Comparison of ENCODE assay signal across 12 mouse cellular contexts in the genomic region with DNA sequence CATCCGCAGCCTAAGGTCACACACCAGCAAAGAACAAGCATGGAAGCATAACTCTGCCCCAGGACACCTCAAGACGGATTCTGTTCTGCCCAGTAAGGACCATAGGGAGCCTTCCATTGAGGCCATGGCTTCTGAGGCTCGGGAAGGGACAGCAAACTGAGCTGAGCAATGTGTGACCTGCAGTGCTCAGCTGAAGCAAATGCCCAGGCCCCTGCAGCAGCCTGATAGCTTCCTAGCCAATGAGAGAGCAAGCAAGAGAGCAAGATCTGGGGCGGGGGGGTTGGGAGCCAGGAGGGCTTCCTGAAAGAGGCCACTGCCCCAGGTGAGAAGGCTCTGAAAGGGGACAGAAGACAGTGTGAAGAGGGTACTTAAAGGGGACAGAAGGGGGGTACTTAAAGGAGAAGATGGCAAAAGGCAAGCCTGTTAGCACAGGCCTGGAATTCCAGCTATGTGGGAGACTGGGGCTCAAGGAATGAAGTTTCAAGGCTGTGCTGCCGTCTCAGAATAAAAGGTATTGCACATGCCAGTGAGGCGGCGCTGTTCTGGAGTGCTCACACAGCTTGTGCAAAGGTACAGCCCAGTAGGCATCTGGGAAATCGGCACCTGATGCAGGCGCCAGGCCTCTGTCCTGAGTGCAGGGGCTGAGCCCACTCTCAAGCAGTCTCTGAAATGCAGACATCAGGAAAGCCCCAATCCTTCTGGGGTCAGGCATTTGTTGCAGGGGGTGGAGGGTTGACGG.
DNase-seq lines count a peak whose midpoint lies in the region; ATAC-seq and TF ChIP-seq lines count a peak whose summit lies in the region.
"Had no signal": no experiment of that assay in that cellular context is flagged by ENCODE, and none has a peak within 500 bp of the region (broad histone marks: within the 10 kb centered on the region; RNA-seq: fewer than 3 reads in every experiment).

No protein-coding gene starts in this region.

- H3K4me3 ChIP-seq in liver, embryonic 12.5 days = no peak overlapping the region
- H3K4me3 ChIP-seq in thymus, adult 2 months (ENCODE audit: control insufficient read depth, insufficient read depth, low read length) = no peak overlapping the region
- no peak overlapping the region for H3K4me3 ChIP-seq in forebrain, embryonic 16.5 days (replicated peaks; ENCODE audit: low read length)
- H3K4me3 ChIP-seq: hindbrain, embryonic 12.5 days had no signal

- H3K27ac ChIP-seq in liver, embryonic 12.5 days = 0 out of 2 replicates have a peak overlapping the region, but pooled peaks have one; percentile 58
- no peak overlapping the region for H3K27ac ChIP-seq in thymus, adult 2 months (ENCODE audit: control insufficient read depth, insufficient read depth, low read length)
- H3K27ac ChIP-seq in forebrain, embryonic 16.5 days (ENCODE audit: low read length) = no peak overlapping the region
- H3K27ac ChIP-seq: hindbrain, embryonic 12.5 days had no signal

- no peaks in the 10 kb centered on the region for H3K36me3 ChIP-seq in liver, embryonic 12.5 days
- H3K36me3 ChIP-seq in thymus, adult 2 months (ENCODE audit: control insufficient read depth, insufficient read depth, low read length) = no peaks in the 10 kb centered on the region
- no peaks in the 10 kb centered on the region for H3K36me3 ChIP-seq in forebrain, embryonic 16.5 days (ENCODE audit: control insufficient read depth, insufficient read depth)
- H3K36me3 ChIP-seq: hindbrain, embryonic 12.5 days had no signal

- H3K4me1 ChIP-seq in liver, embryonic 12.5 days = peaks cover 46% of the 10 kb centered on the region
- H3K4me1 ChIP-seq in thymus, adult 2 months (replicated peaks; ENCODE audit: control insufficient read depth, insufficient read depth, low read length) = 0 out of 2 replicates have a peak, but pooled peaks cover 4% of the 10 kb centered on the region
- peaks cover 7% of the 10 kb centered on the region for H3K4me1 ChIP-seq in forebrain, embryonic 16.5 days (replicated peaks; ENCODE audit: control insufficient read depth, insufficient read depth, low read length)

- 37% methylated on average over 10 of the region's 10 CpGs for WGBS in liver, embryonic 12.5 days (ENCODE audit: insufficient replicate concordance)
- WGBS in thymus, adult 2 months = 81% methylated on average over 10 of the region's 10 CpGs
- 57% methylated on average over 10 of the region's 10 CpGs for WGBS in forebrain, embryonic 16.5 days

- no peak for TF ChIP-seq CTCF in thymus, adult 2 months (IDR thresholded peaks at IDR 0.05; ENCODE audit: borderline replicate concordance, control insufficient read depth, extremely low read depth, insufficient read depth, low read length, poor library complexity)

- peak; percentile 92 for DNase-seq in heart, adult 11 months
- DNase-seq in heart, adult 18-20 months = no peak
- DNase-seq in R1 (ENCODE audit: low read depth, low spot score) = peak; percentile 68
- no peak for DNase-seq in thymus, adult 2 months
- DNase-seq: layer of hippocampus, postnatal 36 days; right cerebral cortex, postnatal 4 days had no signal

- H3K27me3 ChIP-seq in liver, embryonic 12.5 days (replicated peaks) = peaks cover 5% of the 10 kb centered on the region; the same call in 1 of the 2 replicates
- no peaks in the 10 kb centered on the region for H3K27me3 ChIP-seq in thymus, adult 2 months (ENCODE audit: control insufficient read depth, insufficient read depth, low read length)
- no peaks in the 10 kb centered on the region for H3K27me3 ChIP-seq in forebrain, embryonic 16.5 days (replicated peaks; ENCODE audit: control insufficient read depth, insufficient read depth, low read length)
- H3K27me3 ChIP-seq: hindbrain, embryonic 12.5 days had no signal

- H3K9me3 ChIP-seq in liver, embryonic 12.5 days (replicated peaks) = no peaks in the 10 kb centered on the region
- H3K9me3 ChIP-seq in forebrain, embryonic 16.5 days (ENCODE audit: control insufficient read depth, low read length) = no peaks in the 10 kb centered on the region
- H3K9me3 ChIP-seq: hindbrain, embryonic 12.5 days had no signal

- H3K4me2 ChIP-seq in liver, embryonic 12.5 days = no peak overlapping the region
- no peak overlapping the region for H3K4me2 ChIP-seq in forebrain, embryonic 16.5 days (ENCODE audit: low read length)
- H3K4me2 ChIP-seq: hindbrain, embryonic 12.5 days had no signal

- no peak overlapping the region for H3K9ac ChIP-seq in liver, embryonic 12.5 days
- no peak overlapping the region for H3K9ac ChIP-seq in forebrain, embryonic 16.5 days (replicated peaks; ENCODE audit: low read depth, low read length)
- H3K9ac ChIP-seq: hindbrain, embryonic 12.5 days had no signal

- TF ChIP-seq POLR2A in thymus, adult 2 months (IDR thresholded peaks at IDR 0.05; ENCODE audit: control insufficient read depth, extremely low read depth, insufficient read depth, low read length, poor library complexity) = no peak

- ATAC-seq in granulocyte monocyte progenitor cell, adult 5-6 weeks (replicated peaks; ENCODE audit: poor library complexity, severe bottlenecking) = peak; percentile 17; the same call in 1 of the 2 replicates
- ATAC-seq in liver, embryonic 12.5 days = no peak
- no peak for ATAC-seq in forebrain, embryonic 16.5 days
- no peak for ATAC-seq in erythroblast, adult 5-6 weeks (replicated peaks; ENCODE audit: low FRiP score, poor library complexity, severe bottlenecking)
- ATAC-seq: CD4-positive, CD25-positive, alpha-beta regulatory T cell, adult 4 months had no signal

Comparison
In these comparisons a context has a peak if more than half of its experiments do, and no peak if none do; other contexts are left out.
1. DNase-seq: peak in heart, adult 11 months (single experiment) and R1 (single experiment); none in heart, adult 18-20 months (0 of 2) and thymus, adult 2 months (single experiment).